Mouse (Mus musculus): ENCODE measurements around the gene Actr1a. TPM values are rescaled to one million over a fixed set of nuclear protein-coding genes. Genes with fewer than 3 reads are reported as not detected.

The Actr1a gene
- polyA plus RNA-seq, 1 experiment from 2014 or later = 320 TPM

DNA sequence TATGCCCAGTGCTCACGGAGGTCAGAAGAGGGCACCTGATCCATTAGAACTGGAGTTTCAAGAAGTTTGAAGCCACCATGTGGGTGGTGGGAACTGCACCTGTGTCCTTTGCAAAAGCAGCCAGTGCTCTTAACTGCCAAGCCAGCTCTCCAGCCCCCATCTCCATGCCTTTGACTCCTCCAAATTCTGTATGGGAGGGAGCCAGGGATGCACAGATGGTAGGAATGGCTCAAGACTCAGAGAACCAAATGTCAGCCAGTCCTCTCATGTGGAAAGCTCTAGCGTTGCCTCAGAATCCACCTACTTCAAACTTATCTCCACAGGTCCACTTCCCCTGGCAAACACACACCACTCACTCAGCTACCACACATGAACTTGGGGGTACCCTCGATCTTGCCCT lies 61.6 kb downstream of the Actr1a start:
- H3K27me3 ChIP-seq (ENCODE audit: control insufficient read depth, insufficient read depth, low read length) = no peaks in the 10 kb centered on the region
- no peak overlapping the region for H3K27ac ChIP-seq (ENCODE audit: low read depth, low read length)
- H3K4me1 ChIP-seq (ENCODE audit: control insufficient read depth, insufficient read depth, low read length) = peaks cover 24% of the 10 kb centered on the region
- no peak overlapping the region for H3K4me2 ChIP-seq (ENCODE audit: low read depth, low read length)
- no peaks in the 10 kb centered on the region for H3K9me3 ChIP-seq (ENCODE audit: control insufficient read depth, low read length)
- 89% methylated on average over 3 of the region's 3 CpGs for WGBS
- H3K4me3 ChIP-seq (ENCODE audit: low read depth, low read length) = no peak overlapping the region
- peaks cover 16% of the 10 kb centered on the region for H3K36me3 ChIP-seq (ENCODE audit: control insufficient read depth, insufficient read depth, low read length)
- H3K9ac ChIP-seq (replicated peaks; ENCODE audit: low read depth, low read length) = no peak overlapping the region
- ATAC-seq (ENCODE audit: low read depth) = no peak

DNA sequence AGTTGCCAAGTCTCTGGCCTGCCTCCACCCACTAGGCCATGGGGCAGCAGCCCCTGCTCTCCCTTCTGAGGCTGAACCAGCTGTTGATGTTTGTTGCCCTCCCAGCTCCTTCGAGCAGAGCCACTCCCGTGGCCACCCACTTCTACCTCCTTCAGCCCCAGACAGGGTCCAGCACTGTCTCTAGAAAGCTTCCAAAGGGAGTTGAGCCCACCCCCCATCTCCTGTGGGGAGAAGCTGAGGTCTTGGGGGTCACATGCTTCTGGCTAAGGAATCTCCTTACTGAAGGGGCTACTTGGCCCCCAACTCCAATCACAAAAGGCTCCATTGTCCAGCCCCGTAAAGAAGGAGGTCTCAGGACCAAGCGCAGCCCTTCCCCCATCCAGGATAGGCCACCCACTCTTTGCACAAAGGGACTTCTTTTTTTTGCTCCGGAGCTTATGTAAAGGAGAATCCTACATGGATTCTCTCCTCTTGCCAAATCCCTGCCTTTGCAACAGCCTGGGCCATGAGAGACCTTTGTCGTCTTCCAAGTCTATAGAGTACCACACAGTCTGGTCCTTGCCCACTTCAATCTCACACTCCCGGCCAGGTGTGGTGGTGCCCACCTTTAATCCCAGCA lies 62.7 kb downstream of the Actr1a start:
- H3K27ac ChIP-seq (ENCODE audit: low read depth, low read length) = no peak overlapping the region
- 54% methylated on average over 7 of the region's 7 CpGs for WGBS
- no peaks in the 10 kb centered on the region for H3K9me3 ChIP-seq (ENCODE audit: control insufficient read depth, low read length)
- no peak overlapping the region for H3K4me2 ChIP-seq (ENCODE audit: low read depth, low read length)
- peaks cover 16% of the 10 kb centered on the region for H3K36me3 ChIP-seq (ENCODE audit: control insufficient read depth, insufficient read depth, low read length)
- ATAC-seq (ENCODE audit: low read depth) = no peak
- H3K4me3 ChIP-seq (ENCODE audit: low read depth, low read length) = no peak overlapping the region
- no peak overlapping the region for H3K9ac ChIP-seq (replicated peaks; ENCODE audit: low read depth, low read length)
- no peaks in the 10 kb centered on the region for H3K27me3 ChIP-seq (ENCODE audit: control insufficient read depth, insufficient read depth, low read length)
- peaks cover 26% of the 10 kb centered on the region for H3K4me1 ChIP-seq (ENCODE audit: control insufficient read depth, insufficient read depth, low read length)

DNA sequence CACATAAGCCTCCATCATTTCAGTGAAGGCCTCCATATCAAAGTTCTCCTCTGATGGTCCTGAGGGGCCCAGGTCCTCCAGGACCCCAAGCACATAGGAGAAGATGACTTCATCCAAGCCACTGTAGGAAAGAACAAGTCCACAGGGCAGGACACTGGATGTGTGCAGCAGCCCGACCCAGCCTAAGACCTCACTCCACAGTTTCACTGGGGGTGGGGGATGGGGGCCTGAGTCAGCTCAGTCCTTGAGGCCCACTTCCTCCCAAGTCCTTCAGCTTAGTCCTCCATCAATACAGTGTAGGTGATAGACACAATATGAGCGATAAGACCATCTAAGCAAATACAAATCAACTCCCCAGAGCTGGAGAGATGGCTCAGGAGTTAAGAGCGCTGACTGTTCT lies 63.6 kb downstream of the Actr1a start:
- ATAC-seq (ENCODE audit: low read depth) = no peak
- no peak overlapping the region for H3K9ac ChIP-seq (replicated peaks; ENCODE audit: low read depth, low read length)
- WGBS = 97% methylated on average over 2 of the region's 3 CpGs
- H3K4me2 ChIP-seq (ENCODE audit: low read depth, low read length) = no peak overlapping the region; the same call in 1 of the 2 replicates
- no peaks in the 10 kb centered on the region for H3K27me3 ChIP-seq (ENCODE audit: control insufficient read depth, insufficient read depth, low read length)
- H3K36me3 ChIP-seq (ENCODE audit: control insufficient read depth, insufficient read depth, low read length) = peaks cover 16% of the 10 kb centered on the region
- H3K4me1 ChIP-seq (ENCODE audit: control insufficient read depth, insufficient read depth, low read length) = peaks cover 28% of the 10 kb centered on the region
- H3K4me3 ChIP-seq (ENCODE audit: low read depth, low read length) = no peak overlapping the region
- no peak overlapping the region for H3K27ac ChIP-seq (ENCODE audit: low read depth, low read length)
- no peaks in the 10 kb centered on the region for H3K9me3 ChIP-seq (ENCODE audit: control insufficient read depth, low read length)

DNA sequence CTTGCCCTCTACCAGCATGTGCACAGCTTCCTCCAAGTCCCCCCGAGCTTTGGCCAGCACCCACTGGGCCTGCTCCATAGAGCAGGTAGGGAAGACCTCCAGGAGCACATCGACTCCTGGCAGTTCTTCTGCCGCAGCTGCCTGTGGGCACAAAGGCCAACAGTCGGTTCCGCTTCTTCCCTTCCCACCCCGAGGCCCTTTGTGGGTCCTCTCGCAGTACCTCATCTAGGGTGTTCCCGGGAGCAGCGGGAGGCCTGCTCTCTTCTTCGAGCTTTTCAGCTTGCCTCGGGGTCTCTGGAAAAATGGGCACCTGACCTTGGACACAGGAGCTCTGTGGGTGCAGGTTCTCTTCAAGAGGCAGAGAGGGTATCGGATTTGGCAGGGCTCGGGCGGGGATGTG lies 64.2 kb downstream of the Actr1a start:
- Histone ChIP-seq H3K4me1 (ENCODE audit: control insufficient read depth, insufficient read depth, low read length) (peaks cover 31% of the 10 kb centered on the region), H3K9me3 (ENCODE audit: control insufficient read depth, low read length) (no peaks in the 10 kb centered on the region), H3K4me3 (ENCODE audit: low read depth, low read length) (no peak overlapping the region), H3K27me3 (ENCODE audit: control insufficient read depth, insufficient read depth, low read length) (no peaks in the 10 kb centered on the region), H3K27ac (ENCODE audit: low read depth, low read length) (no peak overlapping the region), H3K4me2 (ENCODE audit: low read depth, low read length) (0 out of 2 replicates have a peak overlapping the region, but pooled peaks have one; percentile 12), H3K36me3 (ENCODE audit: control insufficient read depth, insufficient read depth, low read length) (peaks cover 16% of the 10 kb centered on the region), H3K9ac (replicated peaks; ENCODE audit: low read depth, low read length) (no peak overlapping the region)
- WGBS = 89% methylated on average over 14 of the region's 14 CpGs
- ATAC-seq (ENCODE audit: low read depth) = no peak

DNA sequence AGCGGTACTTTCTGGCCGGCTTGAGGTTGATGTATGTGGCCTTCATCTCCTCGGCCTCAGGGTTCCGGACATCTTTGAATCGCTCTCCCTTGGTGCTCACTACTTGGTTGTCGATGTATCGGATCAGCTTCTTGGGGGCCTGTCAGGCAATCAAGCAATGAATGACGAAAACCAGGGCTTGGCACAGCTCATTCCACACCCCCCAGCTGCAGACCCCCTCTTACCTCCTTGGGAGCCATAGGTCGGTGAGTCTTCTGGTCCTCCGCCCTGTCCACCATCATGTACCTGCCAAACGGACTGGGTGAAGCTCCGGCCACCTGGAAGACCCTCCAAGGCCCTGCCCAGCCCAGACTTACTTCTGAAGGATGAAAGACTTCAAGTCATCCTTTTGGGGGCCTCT lies 64.9 kb downstream of the Actr1a start:
- 90% methylated on average over 12 of the region's 12 CpGs for whole genome bisulfite sequencing
- H3K4me1 ChIP-seq (ENCODE audit: control insufficient read depth, insufficient read depth, low read length) = peaks cover 33% of the 10 kb centered on the region
- H3K36me3 ChIP-seq (ENCODE audit: control insufficient read depth, insufficient read depth, low read length) = peaks cover 16% of the 10 kb centered on the region
- no peak overlapping the region for H3K4me3 ChIP-seq (ENCODE audit: low read depth, low read length)
- H3K9me3 ChIP-seq (ENCODE audit: control insufficient read depth, low read length) = no peaks in the 10 kb centered on the region
- H3K27ac ChIP-seq (ENCODE audit: low read depth, low read length) = no peak overlapping the region
- H3K27me3 ChIP-seq (ENCODE audit: control insufficient read depth, insufficient read depth, low read length) = no peaks in the 10 kb centered on the region
- H3K4me2 ChIP-seq (ENCODE audit: low read depth, low read length) = no peak overlapping the region
- no peak overlapping the region for H3K9ac ChIP-seq (replicated peaks; ENCODE audit: low read depth, low read length)
- ATAC-seq (ENCODE audit: low read depth) = no peak

DNA sequence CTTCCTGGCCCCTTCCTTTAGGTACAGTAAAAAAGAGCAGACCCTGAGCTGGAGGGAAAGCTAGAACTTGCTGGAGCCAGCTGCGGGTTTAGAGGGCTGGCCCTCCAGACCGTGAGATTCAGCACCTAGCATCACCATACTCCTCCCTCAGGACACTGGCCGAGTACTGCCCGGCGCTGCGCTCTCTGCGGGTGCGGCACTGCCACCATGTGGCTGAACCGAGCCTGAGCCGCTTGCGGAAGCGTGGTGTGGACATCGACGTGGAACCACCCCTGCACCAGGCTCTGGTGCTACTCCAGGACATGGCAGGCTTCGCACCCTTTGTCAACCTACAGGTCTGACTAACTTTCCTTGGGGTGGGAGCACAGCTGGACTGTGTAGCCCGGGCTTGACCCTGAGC lies 65.6 kb downstream of the Actr1a start:
- no peak overlapping the region for H3K4me3 ChIP-seq (ENCODE audit: low read depth, low read length)
- H3K4me1 ChIP-seq (ENCODE audit: control insufficient read depth, insufficient read depth, low read length) = peaks cover 39% of the 10 kb centered on the region
- H3K4me2 ChIP-seq (ENCODE audit: low read depth, low read length) = peak overlapping the region; percentile 99
- 6% methylated on average over 16 of the region's 16 CpGs for WGBS
- H3K27me3 ChIP-seq (ENCODE audit: control insufficient read depth, insufficient read depth, low read length) = no peaks in the 10 kb centered on the region
- H3K9me3 ChIP-seq (ENCODE audit: control insufficient read depth, low read length) = no peaks in the 10 kb centered on the region
- H3K36me3 ChIP-seq (ENCODE audit: control insufficient read depth, insufficient read depth, low read length) = peaks cover 16% of the 10 kb centered on the region
- 0 out of 2 replicates have a peak overlapping the region, but pooled peaks have one; percentile 68 for H3K9ac ChIP-seq (replicated peaks; ENCODE audit: low read depth, low read length)
- no peak overlapping the region for H3K27ac ChIP-seq (ENCODE audit: low read depth, low read length)
- peak; percentile 16; the same call in 1 of the 2 replicates for ATAC-seq (ENCODE audit: low read depth)

DNA sequence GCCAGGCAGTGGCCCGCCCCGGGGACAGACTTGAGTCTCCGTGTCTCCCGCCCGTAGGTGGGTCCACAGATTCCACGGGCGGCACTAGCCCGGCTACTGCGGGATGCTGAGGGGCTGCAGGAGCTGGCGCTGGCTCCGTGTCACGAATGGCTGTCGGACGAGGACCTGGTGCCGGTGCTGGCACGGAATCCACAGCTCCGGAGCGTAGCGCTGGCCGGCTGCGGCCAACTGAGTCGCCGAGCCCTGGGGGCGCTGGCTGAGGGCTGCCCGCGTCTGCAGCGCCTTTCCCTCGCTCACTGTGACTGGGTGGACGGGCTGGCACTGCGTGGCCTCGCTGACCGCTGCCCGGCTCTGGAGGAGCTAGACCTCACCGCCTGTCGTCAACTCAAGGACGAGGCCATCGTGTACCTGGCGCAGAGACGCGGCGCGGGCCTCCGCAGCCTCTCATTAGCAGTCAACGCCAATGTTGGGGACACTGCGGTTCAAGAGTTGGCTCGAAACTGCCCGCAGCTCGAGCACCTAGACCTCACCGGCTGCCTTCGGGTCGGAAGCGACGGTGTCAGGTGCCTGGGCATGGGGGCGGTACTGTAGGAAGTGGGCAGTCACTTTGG lies 66.4 kb downstream of the Actr1a start:
- ATAC-seq (ENCODE audit: low read depth) = peak; percentile 5; the same call in 1 of the 2 replicates
- peak overlapping the region; percentile 99 for H3K4me2 ChIP-seq (ENCODE audit: low read depth, low read length)
- H3K4me1 ChIP-seq (ENCODE audit: control insufficient read depth, insufficient read depth, low read length) = peaks cover 39% of the 10 kb centered on the region
- H3K27me3 ChIP-seq (ENCODE audit: control insufficient read depth, insufficient read depth, low read length) = 0 out of 2 replicates have a peak, but pooled peaks cover 2% of the 10 kb centered on the region
- peak overlapping the region; percentile 98 for H3K27ac ChIP-seq (ENCODE audit: low read depth, low read length)
- 2% methylated on average over 53 of the region's 54 CpGs for WGBS
- peak overlapping the region; percentile 70 for H3K4me3 ChIP-seq (ENCODE audit: low read depth, low read length)
- H3K9me3 ChIP-seq (ENCODE audit: control insufficient read depth, low read length) = no peaks in the 10 kb centered on the region
- peaks cover 16% of the 10 kb centered on the region for H3K36me3 ChIP-seq (ENCODE audit: control insufficient read depth, insufficient read depth, low read length)
- peak overlapping the region; percentile 68 for H3K9ac ChIP-seq (replicated peaks; ENCODE audit: low read depth, low read length)

DNA sequence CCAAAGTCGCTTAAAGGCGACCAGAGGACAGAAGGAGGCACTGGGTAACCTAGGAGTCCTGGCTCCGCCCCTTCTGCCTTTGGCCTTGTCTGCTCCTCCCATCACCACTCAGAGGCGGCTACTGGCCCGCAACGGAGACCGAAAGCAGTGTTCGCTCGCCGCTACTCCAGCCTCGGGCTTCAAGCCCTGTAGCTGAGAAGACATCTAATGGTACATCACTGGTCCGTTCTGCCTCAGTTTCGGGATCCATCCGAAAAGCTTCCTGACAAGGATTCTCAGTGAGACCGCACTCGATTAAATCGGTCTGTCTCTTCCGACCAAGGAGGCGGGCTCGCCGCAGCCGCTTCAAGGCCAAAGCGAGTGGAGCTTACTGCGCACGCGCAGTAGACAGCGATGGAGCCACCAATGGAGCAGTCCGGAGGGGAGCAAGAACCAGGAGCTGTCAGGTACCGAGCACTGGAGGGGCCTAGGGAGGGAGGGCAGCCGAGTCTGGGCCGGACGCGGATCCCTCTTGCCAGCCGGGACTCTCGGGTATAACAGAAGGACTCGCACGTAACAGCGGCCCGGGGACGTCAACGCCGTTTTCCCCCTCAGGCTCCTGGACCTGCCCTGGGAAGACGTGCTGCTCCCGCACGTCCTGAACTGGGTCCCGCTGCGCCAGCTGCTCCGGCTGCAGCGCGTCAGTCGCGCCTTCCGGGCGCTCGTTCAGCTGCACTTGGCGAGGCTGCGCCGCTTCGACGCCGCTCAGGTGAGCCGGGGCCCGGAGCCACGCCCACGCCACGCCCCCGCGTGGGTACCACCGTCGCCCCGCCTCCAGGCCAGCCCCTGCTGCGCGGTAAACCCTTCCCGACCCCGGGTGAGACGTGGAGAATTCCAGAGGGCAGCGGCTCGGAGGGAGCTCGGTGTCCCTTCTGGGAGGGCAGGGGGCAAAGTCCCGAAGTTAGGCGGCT lies 67.2 kb downstream of the Actr1a start, which contains the start of gene Fbxl15:
TSS of gene Fbxl15 (plus strand) at position 104 of the 950 bp plus-strand sequence.
- Histone ChIP-seq H3K9me3 (ENCODE audit: control insufficient read depth, low read length) (no peaks in the 10 kb centered on the region), H3K9ac (replicated peaks; ENCODE audit: low read depth, low read length) (peak within 1 kb of the TSS; percentile 68), H3K27ac (ENCODE audit: low read depth, low read length) (peak within 1 kb of the TSS; percentile 98), H3K27me3 (ENCODE audit: control insufficient read depth, insufficient read depth, low read length) (peaks cover 2% of the 10 kb centered on the region; the same call in 1 of the 2 replicates), H3K36me3 (ENCODE audit: control insufficient read depth, insufficient read depth, low read length) (peaks cover 16% of the 10 kb centered on the region), H3K4me1 (ENCODE audit: control insufficient read depth, insufficient read depth, low read length) (peaks cover 39% of the 10 kb centered on the region), H3K4me3 (ENCODE audit: low read depth, low read length) (peak within 1 kb of the TSS; percentile 70), H3K4me2 (ENCODE audit: low read depth, low read length) (peak within 1 kb of the TSS; percentile 99)
- whole genome bisulfite sequencing = under 1% methylated on average over 80 of the region's 81 CpGs
- ATAC-seq (ENCODE audit: low read depth) = peak; percentile 86

Measured in neural tube, embryonic 14.5 days (tissue).